Mouse (Mus musculus) layer of hippocampus, postnatal 25 days (tissue): ENCODE measurements at regions not wholly inside any gene's neighbourhood (a gene's known extent, or its start where the extent isn't known, plus 50 kb on each side); places are given as distances from the start of the nearest gene placed in this dataset.
A peak's percentile ranks its signal among the peaks of the same experiment; 100 is the strongest.

Experiments
- DNase-seq, 2 experiments: peaks; one replicate each; pipeline ENCODE4 v3.0.0; 2022; ENCODE audit warnings: mixed read lengths in 2 of 2, low spot score in 1 of 2; ENCODE audit errors: extremely low spot score in 1 of 2

- DNase-seq, result no peak
Measured at GRCm38 (mm10) chr15:43926034-43926433, 3791.9 kb downstream of the 9330182O14Rik start.

GRCm38 (mm10) chr15:43933608-43934007, 3799.4 kb downstream of the 9330182O14Rik start:
- no peak for DNase-seq

GRCm38 (mm10) chr15:43940424-43940823, 3806.3 kb downstream of the 9330182O14Rik start:
- DNase-seq, result no peak

DNA sequence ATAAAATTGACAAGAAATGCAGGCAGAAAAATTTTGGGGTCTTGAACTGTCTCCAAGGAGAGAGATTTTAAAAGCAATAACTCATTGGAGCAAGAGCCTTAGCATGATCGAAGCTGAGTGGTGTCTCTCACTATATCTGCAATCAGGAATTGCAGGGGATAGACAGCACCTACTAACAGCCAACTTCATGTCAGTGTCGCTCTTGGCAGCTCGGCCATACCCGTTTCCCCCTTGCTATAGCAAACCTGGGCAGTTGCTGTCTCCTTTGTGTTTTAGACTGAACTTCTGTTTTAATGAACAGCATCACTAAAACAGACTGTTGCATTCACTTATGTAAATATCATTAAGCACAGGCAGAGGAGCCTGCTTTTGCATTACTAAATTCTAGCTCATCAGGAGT, 3806.7 kb downstream of the 9330182O14Rik start:
- no peak for DNase-seq

GRCm38 (mm10) chr15:43942002-43942660, 3808.0 kb downstream of the 9330182O14Rik start:
- no peak for DNase-seq

DNA sequence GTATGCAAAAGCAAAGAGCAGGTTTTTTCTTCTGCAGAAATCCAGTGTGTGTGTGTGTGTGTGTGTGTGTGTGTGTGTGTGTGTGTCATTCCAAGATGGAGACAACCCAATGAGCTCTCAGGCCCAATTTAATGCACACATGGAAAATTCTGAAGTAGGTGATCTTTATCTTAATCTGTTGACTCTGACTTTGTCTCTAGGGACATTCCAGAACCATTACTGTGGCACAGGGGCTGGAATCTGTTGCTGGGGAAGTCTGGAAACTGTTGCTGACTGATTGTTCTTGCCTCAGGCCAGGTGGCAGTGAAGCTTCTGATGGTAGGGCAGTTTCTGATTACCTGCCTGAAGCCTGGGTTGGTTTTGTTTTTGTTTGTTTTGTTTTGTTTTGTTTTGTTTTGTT, 3850.8 kb downstream of the 9330182O14Rik start:
- DNase-seq, result no peak

DNA sequence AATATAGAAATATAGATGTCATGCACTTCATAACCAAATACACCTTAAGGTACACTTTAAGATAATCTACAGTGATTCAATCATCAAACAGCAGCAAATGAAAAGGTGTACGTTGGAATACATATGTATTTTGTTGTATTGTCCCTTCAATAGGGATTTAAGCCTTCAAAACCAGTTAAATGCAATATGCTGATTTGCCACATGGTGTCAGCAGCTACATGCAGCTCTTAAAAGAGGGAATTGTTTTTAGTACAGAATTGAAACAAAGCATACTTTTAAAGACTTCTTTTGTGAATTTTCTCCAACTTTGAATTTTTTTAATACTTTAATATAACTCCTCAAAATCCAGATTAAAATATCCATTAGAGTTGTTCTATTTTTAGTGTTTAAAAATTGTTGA, 3857.1 kb downstream of the 9330182O14Rik start:
- peak in 1 of 2 experiments; percentile 8 for DNase-seq

- DNase-seq, result no peak
Measured at GRCm38 (mm10) chr15:43992936-43993335, 3858.8 kb downstream of the 9330182O14Rik start.

DNA sequence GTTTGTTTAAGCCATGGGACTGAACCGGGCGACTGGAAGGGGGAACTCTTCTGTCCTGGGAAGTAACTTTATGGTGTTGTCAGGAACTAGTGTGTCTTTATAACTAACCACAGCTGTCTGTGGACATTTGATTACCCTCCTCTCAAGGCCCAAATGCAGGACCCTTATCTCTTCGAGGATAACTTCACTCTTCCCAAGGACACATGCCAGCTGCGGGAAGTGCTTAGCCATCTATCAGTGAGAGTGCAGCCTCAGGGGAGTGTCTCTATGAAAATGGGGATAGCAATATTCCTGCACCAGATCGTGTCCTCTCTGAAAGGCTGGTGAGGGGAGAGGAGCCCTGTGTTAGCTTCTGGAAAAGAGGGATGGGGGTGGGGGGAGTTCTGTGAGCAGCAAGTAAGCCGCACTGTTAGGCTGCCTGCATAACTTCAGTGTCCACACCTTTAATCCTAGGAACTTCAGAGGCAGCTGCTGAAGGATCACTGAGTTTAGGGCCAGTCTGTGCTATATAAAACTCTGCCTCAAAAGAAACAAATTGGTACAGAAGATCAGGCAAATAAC, 3892.4 kb downstream of the 9330182O14Rik start:
- no peak for DNase-seq

DNA sequence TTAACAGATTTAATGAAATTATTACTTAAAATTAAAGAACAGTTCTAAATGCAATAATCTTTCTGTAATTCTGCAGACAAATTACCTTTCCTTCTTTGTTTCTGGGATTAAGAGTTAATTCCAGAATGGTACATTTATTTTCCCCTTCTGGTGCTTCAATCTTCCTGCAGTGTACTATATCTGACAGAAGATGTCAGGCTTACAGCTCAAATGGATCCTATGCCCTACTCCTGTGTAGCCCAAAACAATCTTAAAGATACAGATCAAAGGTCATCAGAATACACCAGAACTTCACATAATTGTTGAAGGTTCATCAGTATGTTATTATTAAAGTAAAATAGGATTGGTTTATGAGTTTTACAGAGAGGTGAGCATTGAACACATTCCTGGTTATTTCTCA, 3901.7 kb downstream of the 9330182O14Rik start:
- no peak for DNase-seq

DNA sequence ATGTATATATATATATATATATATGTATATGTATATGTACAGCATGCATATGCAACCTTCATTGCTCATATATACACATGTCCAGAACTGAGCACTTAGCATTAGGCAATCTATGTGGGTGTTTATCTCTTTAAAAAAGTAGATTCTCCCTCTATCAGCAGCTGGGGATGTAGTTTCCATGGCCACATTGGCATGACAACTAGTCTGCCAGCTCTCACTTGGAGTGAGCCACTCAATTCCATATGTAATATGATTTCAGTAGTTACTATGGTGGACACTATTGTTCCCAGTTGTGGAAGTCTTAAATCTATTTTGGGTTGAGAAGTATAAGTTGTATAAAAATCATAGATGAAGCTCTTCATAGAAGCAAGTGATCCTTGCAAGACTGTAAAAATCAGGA, 3903.7 kb downstream of the 9330182O14Rik start:
- DNase-seq, result no peak

GRCm38 (mm10) chr15:44050565-44051274, 3916.6 kb downstream of the 9330182O14Rik start:
- DNase-seq, result no peak

- no peak for DNase-seq
Measured at GRCm38 (mm10) chr15:44064855-44065254, 3930.7 kb downstream of the 9330182O14Rik start.

- DNase-seq, result no peak
Measured at GRCm38 (mm10) chr15:44083680-44084079, 3949.5 kb downstream of the 9330182O14Rik start.

- DNase-seq, result peak in 1 of 2 experiments; percentile 3
Measured at GRCm38 (mm10) chr15:44112328-44112944, 3978.3 kb downstream of the 9330182O14Rik start.

DNA sequence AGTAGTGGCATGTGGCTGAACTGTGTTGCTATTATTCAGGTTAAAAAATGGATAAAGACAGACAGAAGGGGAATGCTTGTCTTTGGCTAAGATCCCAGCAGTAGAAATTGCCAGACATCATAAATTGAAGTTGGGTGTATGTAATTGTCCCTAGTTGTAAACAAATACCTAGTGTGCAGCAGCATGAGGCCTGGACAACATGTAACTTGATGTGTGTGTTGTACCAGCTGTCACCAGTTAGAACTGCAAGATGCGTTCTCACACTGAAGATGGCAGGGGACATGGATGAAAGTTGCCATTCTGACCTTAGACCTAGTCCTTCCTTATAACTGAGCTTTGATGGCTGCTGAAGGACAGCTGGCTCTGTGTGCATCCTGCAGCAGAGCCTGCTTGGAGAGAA, 4000.0 kb downstream of the 9330182O14Rik start:
- no peak for DNase-seq
